Mouse (Mus musculus): ENCODE measurements around the gene Drd1. TPM values are rescaled to one million over a fixed set of nuclear protein-coding genes. Genes with fewer than 3 reads are reported as not detected.

Gene Drd1
- 38.7 TPM for polyA plus RNA-seq (2015; fragmentation: Illumina TruSeq; extraction: RNeasy Lipid Tissue Mini Kit (QIAGEN cat#74804); ENCODE audit: low read depth, low replicate concordance)

DNA sequence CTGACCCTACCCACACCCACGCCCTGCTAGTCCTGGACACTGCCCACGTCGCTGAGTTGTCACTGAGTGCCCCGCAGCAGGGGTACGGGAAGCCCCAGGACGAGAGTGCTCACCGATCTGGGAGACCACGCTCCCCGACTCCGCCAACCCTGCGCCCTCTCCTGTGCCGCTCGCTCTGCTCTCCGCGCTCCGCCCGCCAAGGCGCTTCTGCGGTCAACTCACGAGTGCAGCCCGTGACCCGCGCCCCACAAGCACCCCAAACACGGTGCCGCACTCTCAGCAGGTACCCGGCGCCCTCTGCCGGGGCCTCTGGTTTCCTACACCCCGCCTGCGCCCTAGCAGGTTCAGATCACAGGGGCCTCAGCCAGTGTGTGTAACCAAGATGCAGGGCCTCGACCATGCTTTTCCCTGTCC lies at the start of gene Drd1:
TSS of gene Drd1 (minus strand) at position 258 of the 414 bp plus-strand sequence.

DNA sequence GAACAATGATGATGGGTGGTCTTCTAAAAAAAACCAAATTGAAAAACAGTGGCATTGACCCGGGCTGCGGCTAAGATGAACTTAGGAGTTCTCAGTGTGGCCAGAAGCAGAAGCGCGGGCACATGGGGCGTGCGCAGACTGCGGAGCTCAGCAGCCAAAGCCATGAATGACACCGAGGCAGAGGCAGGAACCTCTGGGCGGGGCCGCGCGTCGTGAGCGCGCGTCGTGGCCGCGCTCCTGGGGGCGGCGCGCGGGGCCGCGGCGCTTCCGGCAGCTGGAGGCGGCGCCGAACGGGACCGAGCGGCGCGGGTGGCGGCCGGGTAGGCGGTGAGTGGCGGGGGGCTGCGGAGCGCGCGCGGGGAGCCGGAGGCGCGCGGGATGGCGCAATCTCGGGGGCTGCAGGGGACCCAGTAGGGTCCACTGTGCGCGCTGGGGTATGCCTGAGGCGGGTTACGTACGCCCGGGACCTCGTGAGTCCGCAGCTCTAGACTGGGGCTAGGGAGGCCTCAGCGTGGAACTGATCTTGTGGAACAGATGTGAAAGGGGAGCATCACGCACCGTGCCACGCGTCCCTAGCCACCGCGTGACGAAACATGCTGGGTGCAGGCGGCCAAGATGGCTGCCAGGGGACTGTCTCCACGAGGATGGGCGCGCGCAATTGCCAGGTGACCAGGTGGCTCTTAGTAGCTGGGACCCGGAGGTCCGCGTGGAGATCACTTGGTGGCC lies 16.3 kb upstream of the Drd1 start, which contains the start of gene Sfxn1:
TSS of gene Sfxn1 (plus strand) at position 264 of the 726 bp plus-strand sequence.

Other genes starting within 250 kb of the Drd1 start
- 46.6 TPM for gene Sfxn1, start 16.2 kb upstream of the Drd1 start, polyA plus RNA-seq (2015; fragmentation: Illumina TruSeq; extraction: RNeasy Lipid Tissue Mini Kit (QIAGEN cat#74804); ENCODE audit: low read depth, low replicate concordance)
- gene Hrh2, start 136.4 kb upstream of the Drd1 start, polyA plus RNA-seq (2015; fragmentation: Illumina TruSeq; extraction: RNeasy Lipid Tissue Mini Kit (QIAGEN cat#74804); ENCODE audit: low read depth, low replicate concordance), result 7.7 TPM